Mouse (Mus musculus): ENCODE measurements around the gene Immp2l. TPM values are rescaled to one million over a fixed set of nuclear protein-coding genes. Genes with fewer than 3 reads are reported as not detected.

The Immp2l gene
- polyA plus RNA-seq, 1 experiment from 2014 or later, result 9.4 TPM

DNA sequence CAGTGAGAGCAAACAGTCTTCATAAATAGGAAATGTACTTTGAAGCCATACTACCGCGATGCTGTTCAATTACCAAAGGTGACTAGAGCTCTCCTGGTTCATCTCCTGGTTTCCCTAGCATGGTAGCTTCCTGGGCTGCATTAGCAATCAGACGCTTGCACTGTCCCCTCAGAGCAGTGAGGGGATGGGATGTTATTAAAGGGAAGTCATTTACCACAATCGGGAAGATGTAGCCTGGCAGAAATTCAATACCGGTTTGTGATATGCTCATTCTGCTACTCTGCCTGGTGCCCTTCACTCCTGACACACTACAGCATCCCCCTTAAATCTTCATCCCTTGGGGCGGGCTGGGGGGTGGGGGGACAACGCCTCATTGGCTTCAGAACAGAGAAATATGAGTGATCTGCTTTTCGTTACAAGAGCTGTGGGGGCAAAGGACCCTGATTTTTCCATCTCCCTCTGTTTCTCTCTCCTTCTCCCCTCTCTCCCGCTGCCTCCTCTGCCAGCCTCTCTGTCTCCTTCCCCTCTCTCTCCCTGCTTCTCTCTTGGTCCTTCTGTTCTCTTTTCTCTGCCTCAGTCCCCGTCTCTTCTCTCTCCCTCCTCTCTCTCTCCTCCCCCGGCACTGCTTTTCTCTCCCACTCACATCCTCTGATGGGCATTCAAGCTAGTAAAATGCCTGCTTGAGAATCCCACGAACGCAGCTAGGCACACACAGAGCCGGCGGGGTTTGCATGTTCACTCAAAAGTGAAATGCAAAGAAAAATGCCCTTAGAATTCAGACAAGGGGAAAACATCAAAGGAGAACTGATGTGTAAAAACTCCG lies 461.0 kb downstream of the Immp2l start:
- H3K4me2 ChIP-seq (ENCODE audit: low read depth, low read length), result peak overlapping the region; percentile 69
- H3K4me3 ChIP-seq (ENCODE audit: low read length), result peak overlapping the region; percentile 59
- H3K27me3 ChIP-seq (ENCODE audit: control insufficient read depth, insufficient read depth, low read length), result no peaks in the 10 kb centered on the region
- WGBS, result 27% methylated on average over 16 of the region's 16 CpGs
- peak overlapping the region; percentile 55 for H3K9ac ChIP-seq (ENCODE audit: low read length)
- H3K36me3 ChIP-seq (ENCODE audit: control insufficient read depth, insufficient read depth), result no peaks in the 10 kb centered on the region
- ATAC-seq (replicated peaks; ENCODE audit: extremely low read depth, insufficient read depth, low FRiP score), result no peak
- no peaks in the 10 kb centered on the region for H3K9me3 ChIP-seq (replicated peaks; ENCODE audit: control insufficient read depth, low read length)
- no peak overlapping the region for H3K27ac ChIP-seq (ENCODE audit: low read length)
- H3K4me1 ChIP-seq (ENCODE audit: control insufficient read depth, insufficient read depth, low read length), result peaks cover 6% of the 10 kb centered on the region

DNA sequence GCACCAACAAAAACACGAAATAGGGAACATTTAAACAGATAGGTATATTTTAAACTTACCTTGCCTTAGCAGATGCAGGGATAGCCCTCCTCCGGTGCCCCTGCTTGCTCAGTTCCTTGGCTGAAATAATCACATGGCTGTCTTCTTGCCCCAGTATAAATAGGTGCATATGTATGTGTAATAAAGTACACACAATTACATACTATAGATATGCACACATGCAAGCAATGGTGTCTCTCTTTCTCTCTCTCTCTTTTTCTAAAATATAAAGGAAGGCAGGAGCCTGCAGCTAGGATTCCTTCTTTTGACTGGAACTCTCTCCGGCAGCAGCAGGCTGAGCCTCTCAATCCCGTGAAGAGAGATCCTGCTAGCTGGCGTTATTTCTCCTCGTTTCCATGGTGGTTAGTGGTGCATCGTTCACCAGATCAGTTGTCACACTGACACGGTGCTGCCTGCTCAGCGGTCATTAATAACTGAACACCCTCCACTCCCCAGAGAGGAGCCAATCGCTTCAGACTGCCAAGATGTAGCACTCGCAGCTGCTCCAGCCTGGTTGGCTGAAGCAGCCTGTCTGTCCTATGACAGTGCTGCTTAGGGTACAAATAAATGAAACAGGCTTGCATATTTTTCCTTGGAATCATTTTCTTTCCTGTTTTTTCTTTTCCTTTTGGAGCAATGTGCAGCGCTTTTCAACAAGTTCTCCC lies 461.8 kb downstream of the Immp2l start:
- WGBS, result 14% methylated on average over 12 of the region's 12 CpGs
- H3K27me3 ChIP-seq (ENCODE audit: control insufficient read depth, insufficient read depth, low read length), result no peaks in the 10 kb centered on the region
- no peaks in the 10 kb centered on the region for H3K36me3 ChIP-seq (ENCODE audit: control insufficient read depth, insufficient read depth)
- peak overlapping the region; percentile 69 for H3K4me2 ChIP-seq (ENCODE audit: low read depth, low read length)
- peak overlapping the region; percentile 59 for H3K4me3 ChIP-seq (ENCODE audit: low read length)
- ATAC-seq (replicated peaks; ENCODE audit: extremely low read depth, insufficient read depth, low FRiP score), result peak; percentile 83
- peak overlapping the region; percentile 55 for H3K9ac ChIP-seq (ENCODE audit: low read length)
- H3K4me1 ChIP-seq (ENCODE audit: control insufficient read depth, insufficient read depth, low read length), result peaks cover 6% of the 10 kb centered on the region
- no peak overlapping the region for H3K27ac ChIP-seq (ENCODE audit: low read length)
- no peaks in the 10 kb centered on the region for H3K9me3 ChIP-seq (replicated peaks; ENCODE audit: control insufficient read depth, low read length)

DNA sequence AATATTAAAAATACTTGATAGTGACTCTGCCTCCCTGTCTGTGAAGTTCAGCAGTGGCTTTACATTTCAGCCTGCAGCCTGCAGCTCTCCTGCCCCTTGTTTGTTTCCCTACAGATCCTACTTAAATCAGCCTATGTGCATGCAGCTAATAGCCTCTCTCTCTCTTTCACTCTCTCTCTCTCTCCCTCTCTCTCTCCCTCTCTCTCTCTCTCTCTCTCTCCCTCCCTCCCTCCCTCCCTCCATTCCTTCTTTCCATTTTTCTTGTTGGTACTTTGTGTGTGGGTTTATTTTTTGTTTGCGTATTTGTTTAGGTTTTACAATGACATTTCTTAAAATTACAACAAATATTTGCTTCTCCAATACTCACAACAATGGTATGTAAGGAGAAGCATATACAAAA lies 462.4 kb downstream of the Immp2l start, which contains the start of gene Lrrn3:
TSS of gene Lrrn3 (minus strand) at position 101 of the 400 bp plus-strand sequence.
- no peak for ATAC-seq (replicated peaks; ENCODE audit: extremely low read depth, insufficient read depth, low FRiP score)
- H3K4me1 ChIP-seq (ENCODE audit: control insufficient read depth, insufficient read depth, low read length), result peaks cover 6% of the 10 kb centered on the region

DNA sequence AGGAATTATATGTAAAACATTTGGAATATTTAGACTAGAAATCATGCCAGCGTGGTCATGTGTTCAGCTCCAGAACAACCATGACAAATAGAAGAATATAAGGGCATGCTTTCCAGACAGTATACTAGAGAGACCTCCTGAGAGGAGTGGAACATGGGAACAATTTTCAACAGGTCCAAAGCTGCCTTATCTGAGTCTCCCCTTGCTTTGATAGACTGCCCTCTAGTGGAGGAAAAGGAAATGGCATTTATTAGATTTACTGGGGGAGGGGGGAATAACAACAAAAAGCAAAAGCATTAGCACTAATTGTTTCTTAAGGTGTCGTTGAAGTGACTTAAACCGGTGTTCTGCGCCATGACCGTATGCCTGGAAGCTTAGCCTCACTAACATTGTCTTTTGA lies 463.1 kb downstream of the Immp2l start:
- Histone ChIP-seq H3K4me2 (ENCODE audit: low read depth, low read length) (no peak overlapping the region; the same call in 1 of the 2 replicates), H3K9ac (ENCODE audit: low read length) (no peak overlapping the region), H3K27me3 (ENCODE audit: control insufficient read depth, insufficient read depth, low read length) (no peaks in the 10 kb centered on the region), H3K9me3 (replicated peaks; ENCODE audit: control insufficient read depth, low read length) (no peaks in the 10 kb centered on the region), H3K4me1 (ENCODE audit: control insufficient read depth, insufficient read depth, low read length) (peaks cover 6% of the 10 kb centered on the region), H3K4me3 (ENCODE audit: low read length) (no peak overlapping the region), H3K27ac (ENCODE audit: low read length) (no peak overlapping the region), H3K36me3 (ENCODE audit: control insufficient read depth, insufficient read depth) (no peaks in the 10 kb centered on the region)
- ATAC-seq (replicated peaks; ENCODE audit: extremely low read depth, insufficient read depth, low FRiP score), result no peak
- WGBS, result 26% methylated on average over 5 of the region's 5 CpGs

More for the DNA sequence above, 462.4 kb downstream of the Immp2l start, which contains the start of gene Lrrn3:
- Histone ChIP-seq H3K36me3 (ENCODE audit: control insufficient read depth, insufficient read depth) (no peaks in the 10 kb centered on the region), H3K27ac (ENCODE audit: low read length) (no peak within 1 kb of the TSS), H3K9ac (ENCODE audit: low read length) (peak within 1 kb of the TSS; percentile 55), H3K4me2 (ENCODE audit: low read depth, low read length) (peak within 1 kb of the TSS; percentile 69), H3K27me3 (ENCODE audit: control insufficient read depth, insufficient read depth, low read length) (no peaks in the 10 kb centered on the region), H3K9me3 (replicated peaks; ENCODE audit: control insufficient read depth, low read length) (no peaks in the 10 kb centered on the region), H3K4me3 (ENCODE audit: low read length) (peak within 1 kb of the TSS; percentile 59)
- 94% methylated on average over 1 of the region's 1 CpGs for WGBS

DNA sequence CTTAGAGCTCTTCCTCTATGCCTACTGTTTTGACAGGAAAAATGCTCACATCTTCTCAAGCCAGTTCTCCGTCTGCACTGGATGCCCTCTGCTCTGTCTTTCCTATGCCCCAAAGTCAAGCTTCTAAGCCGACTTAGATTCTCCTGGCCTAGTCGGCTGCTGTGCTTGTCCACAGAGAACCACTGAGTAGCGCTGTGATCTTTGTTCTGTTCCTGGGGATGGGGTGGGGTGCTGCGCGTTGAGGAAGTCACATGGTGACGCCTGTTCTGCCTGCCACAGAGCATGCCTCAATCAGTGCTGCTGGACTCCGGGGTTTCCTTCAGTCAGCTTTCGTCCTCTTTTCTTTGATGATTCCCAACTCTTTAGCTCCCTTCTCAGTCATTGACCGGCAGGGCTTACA lies 470.7 kb downstream of the Immp2l start:
- ATAC-seq (replicated peaks; ENCODE audit: extremely low read depth, insufficient read depth, low FRiP score), result no peak
- H3K36me3 ChIP-seq (ENCODE audit: control insufficient read depth, insufficient read depth), result no peaks in the 10 kb centered on the region
- no peak overlapping the region for H3K9ac ChIP-seq (ENCODE audit: low read length)
- H3K4me1 ChIP-seq (ENCODE audit: control insufficient read depth, insufficient read depth, low read length), result no peaks in the 10 kb centered on the region
- WGBS, result 36% methylated on average over 10 of the region's 10 CpGs
- H3K27me3 ChIP-seq (ENCODE audit: control insufficient read depth, insufficient read depth, low read length), result no peaks in the 10 kb centered on the region
- no peak overlapping the region for H3K4me3 ChIP-seq (ENCODE audit: low read length)
- H3K27ac ChIP-seq (ENCODE audit: low read length), result no peak overlapping the region
- no peak overlapping the region for H3K4me2 ChIP-seq (ENCODE audit: low read depth, low read length)
- H3K9me3 ChIP-seq (replicated peaks; ENCODE audit: control insufficient read depth, low read length), result no peaks in the 10 kb centered on the region

DNA sequence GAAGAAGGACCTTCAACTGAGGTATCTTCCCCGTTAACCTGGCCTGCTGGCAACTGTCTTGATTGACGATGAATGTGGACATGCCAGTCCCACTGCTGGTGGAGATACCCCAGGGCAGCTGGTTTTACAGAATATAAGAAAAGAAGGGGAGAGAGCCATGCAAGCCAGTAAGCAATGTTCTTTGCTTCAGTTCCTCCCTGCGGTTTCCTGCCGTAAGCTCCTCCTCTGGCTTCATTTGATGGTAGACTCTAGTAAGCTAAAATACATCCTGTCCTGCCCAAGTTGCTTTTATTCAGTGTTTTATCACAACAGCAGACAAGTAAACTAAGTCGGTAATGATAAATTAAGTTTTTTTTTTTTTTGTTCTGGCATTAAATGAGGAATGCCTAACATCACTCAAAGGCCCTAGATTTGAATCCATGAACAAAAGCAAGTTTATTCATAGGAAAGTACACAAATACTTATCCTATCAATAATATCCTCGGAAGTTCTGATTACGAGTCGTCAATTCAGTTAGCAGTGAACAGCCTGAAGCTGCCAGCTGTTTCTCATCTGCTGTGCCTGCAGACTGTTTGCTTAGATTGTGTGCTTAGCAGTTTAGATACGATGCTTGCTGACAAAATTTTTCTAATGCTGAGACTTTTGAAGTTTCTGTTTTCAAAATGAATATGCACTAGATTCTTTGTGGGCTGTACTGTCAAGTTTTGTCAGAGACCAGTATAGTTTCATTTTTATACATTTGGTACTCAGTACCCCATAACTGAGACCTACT lies 476.3 kb downstream of the Immp2l start:
- Histone ChIP-seq H3K27me3 (ENCODE audit: control insufficient read depth, insufficient read depth, low read length) (no peaks in the 10 kb centered on the region), H3K36me3 (ENCODE audit: control insufficient read depth, insufficient read depth) (no peaks in the 10 kb centered on the region), H3K9me3 (replicated peaks; ENCODE audit: control insufficient read depth, low read length) (no peaks in the 10 kb centered on the region), H3K4me1 (ENCODE audit: control insufficient read depth, insufficient read depth, low read length) (no peaks in the 10 kb centered on the region), H3K4me3 (ENCODE audit: low read length) (no peak overlapping the region), H3K9ac (ENCODE audit: low read length) (no peak overlapping the region), H3K4me2 (ENCODE audit: low read depth, low read length) (no peak overlapping the region), H3K27ac (ENCODE audit: low read length) (no peak overlapping the region)
- 53% methylated on average over 9 of the region's 9 CpGs for WGBS
- no peak for ATAC-seq (replicated peaks; ENCODE audit: extremely low read depth, insufficient read depth, low FRiP score)

DNA sequence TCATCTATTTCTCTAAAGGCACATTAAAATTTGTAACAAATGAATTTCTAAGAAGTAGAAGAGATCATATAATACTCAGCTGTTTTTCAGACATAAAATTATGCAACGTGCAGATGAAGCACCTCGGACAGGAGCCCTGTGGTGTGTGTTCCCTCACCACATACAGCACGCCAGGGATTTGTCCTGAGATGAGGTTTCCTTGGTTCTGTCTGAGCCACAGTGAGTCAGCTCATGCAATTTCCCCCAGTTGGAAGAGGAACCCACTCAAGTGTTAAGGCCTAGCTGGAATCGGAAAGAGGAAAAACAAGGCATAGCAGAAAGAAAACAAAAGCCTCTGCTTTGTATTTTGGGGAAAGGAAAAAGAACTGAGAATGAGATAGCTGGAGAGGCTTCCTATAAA lies 484.7 kb downstream of the Immp2l start:
- Histone ChIP-seq H3K9me3 (replicated peaks; ENCODE audit: control insufficient read depth, low read length) (no peaks in the 10 kb centered on the region), H3K4me3 (ENCODE audit: low read length) (no peak overlapping the region), H3K9ac (ENCODE audit: low read length) (no peak overlapping the region), H3K27me3 (ENCODE audit: control insufficient read depth, insufficient read depth, low read length) (no peaks in the 10 kb centered on the region), H3K36me3 (ENCODE audit: control insufficient read depth, insufficient read depth) (no peaks in the 10 kb centered on the region), H3K4me1 (ENCODE audit: control insufficient read depth, insufficient read depth, low read length) (no peaks in the 10 kb centered on the region), H3K4me2 (ENCODE audit: low read depth, low read length) (no peak overlapping the region), H3K27ac (ENCODE audit: low read length) (no peak overlapping the region)
- ATAC-seq (replicated peaks; ENCODE audit: extremely low read depth, insufficient read depth, low FRiP score), result no peak
- 86% methylated on average over 4 of the region's 4 CpGs for WGBS

DNA sequence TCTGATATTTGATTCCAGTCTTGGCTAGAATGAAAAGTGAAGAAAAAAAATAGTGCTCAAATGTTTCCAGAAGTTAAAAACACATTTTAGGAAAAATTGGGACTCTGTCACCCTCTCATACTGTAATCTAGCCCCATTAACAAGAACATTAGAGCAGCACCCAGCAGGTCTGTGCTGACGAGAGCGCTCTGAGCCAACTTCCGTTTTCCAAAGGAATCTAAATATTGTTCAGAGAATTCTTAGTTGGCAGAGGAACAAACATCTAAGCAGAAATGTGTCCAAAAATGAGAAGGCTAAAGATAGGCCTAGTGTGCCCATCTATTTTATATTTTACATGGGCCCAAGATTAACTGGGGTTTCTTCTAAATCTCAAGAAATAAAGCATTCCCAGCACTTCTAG lies 486.7 kb downstream of the Immp2l start:
- Histone ChIP-seq H3K36me3 (ENCODE audit: control insufficient read depth, insufficient read depth) (no peaks in the 10 kb centered on the region), H3K4me3 (ENCODE audit: low read length) (no peak overlapping the region), H3K9me3 (replicated peaks; ENCODE audit: control insufficient read depth, low read length) (no peaks in the 10 kb centered on the region), H3K27ac (ENCODE audit: low read length) (no peak overlapping the region), H3K4me2 (ENCODE audit: low read depth, low read length) (no peak overlapping the region), H3K9ac (ENCODE audit: low read length) (no peak overlapping the region), H3K4me1 (ENCODE audit: control insufficient read depth, insufficient read depth, low read length) (no peaks in the 10 kb centered on the region), H3K27me3 (ENCODE audit: control insufficient read depth, insufficient read depth, low read length) (no peaks in the 10 kb centered on the region)
- ATAC-seq (replicated peaks; ENCODE audit: extremely low read depth, insufficient read depth, low FRiP score), result no peak
- WGBS, result 48% methylated on average over 3 of the region's 3 CpGs
